Mouse (Mus musculus) C2C12 (cell line): ENCODE measurements around the gene Tnfaip8l1. TPM values are rescaled to one million over a fixed set of nuclear protein-coding genes. Genes with fewer than 3 reads are reported as not detected.

ENCODE experiments used
- H3K27me3 ChIP-seq: one replicate; pipeline ENCODE4 v1.6.1; 2011; ENCODE audit not compliant: control insufficient read depth, insufficient read depth, insufficient read length
- H3K36me3 ChIP-seq: one replicate; pipeline ENCODE4 v1.6.1; 2011; ENCODE audit not compliant: control insufficient read depth, insufficient read depth
- H3K4me3 ChIP-seq: one replicate; pipeline ENCODE4 v1.5.1; 2011; ENCODE audit warnings: mild to moderate bottlenecking, control low read depth; ENCODE audit not compliant: poor library complexity, insufficient read depth, severe bottlenecking
- H3K79me2 ChIP-seq: one replicate; pipeline ENCODE4 v1.6.1; 2011; ENCODE audit not compliant: control insufficient read depth, insufficient read depth
- H3K79me3 ChIP-seq: one replicate; pipeline ENCODE4 v1.6.1; 2011; ENCODE audit warnings: low read depth, control low read depth
- H3ac ChIP-seq: one replicate; pipeline ENCODE3; 2011; ENCODE audit warnings: low read depth; ENCODE audit not compliant: control insufficient read depth, insufficient read length
- CEBPB ChIP-seq: IDR thresholded peaks from one replicate; pipeline ENCODE4 v1.6.1; 2011; ENCODE audit warnings: low read depth, mild to moderate bottlenecking, control low read depth, moderate library complexity
- CTCF ChIP-seq: IDR thresholded peaks from one replicate; pipeline ENCODE4 v1.5.1; 2011; ENCODE audit not compliant: control insufficient read depth, insufficient read depth, insufficient read length
- FOSL1 ChIP-seq: IDR thresholded peaks from one replicate; pipeline ENCODE4 v1.8.0; 2011; ENCODE audit warnings: mild to moderate bottlenecking, low read length; ENCODE audit not compliant: poor library complexity, insufficient read depth, severe bottlenecking
- MAX ChIP-seq: IDR thresholded peaks from one replicate; pipeline ENCODE4 v1.6.1; 2011; ENCODE audit warnings: mild to moderate bottlenecking, control low read depth
- MYOD1 ChIP-seq: IDR thresholded peaks from one replicate; pipeline ENCODE4 v1.6.1; 2011; ENCODE audit warnings: low read depth; ENCODE audit not compliant: control insufficient read depth, insufficient read length
- MYOG ChIP-seq: IDR thresholded peaks from one replicate; pipeline ENCODE4 v1.6.1; 2011; ENCODE audit not compliant: control insufficient read depth, insufficient read length; ENCODE audit errors: extremely low read depth
- USF1 ChIP-seq: IDR thresholded peaks from one replicate; pipeline ENCODE4 v1.6.1; 2011; ENCODE audit warnings: low read depth, mild to moderate bottlenecking, control low read depth, moderate library complexity
- polyA plus RNA-seq: library from polyadenylated mRNA; unstranded; fragments of >200 nt; fragmentation: generic; extraction: Trizol; gene quantifications from one replicate; pipeline ENCODE4 v1.2.1, GENCODE M21; 2012; ENCODE audit warnings: missing spikeins

Tnfaip8l1 gene
- polyA plus RNA-seq, 1 experiment: 2.3 TPM

DNA sequence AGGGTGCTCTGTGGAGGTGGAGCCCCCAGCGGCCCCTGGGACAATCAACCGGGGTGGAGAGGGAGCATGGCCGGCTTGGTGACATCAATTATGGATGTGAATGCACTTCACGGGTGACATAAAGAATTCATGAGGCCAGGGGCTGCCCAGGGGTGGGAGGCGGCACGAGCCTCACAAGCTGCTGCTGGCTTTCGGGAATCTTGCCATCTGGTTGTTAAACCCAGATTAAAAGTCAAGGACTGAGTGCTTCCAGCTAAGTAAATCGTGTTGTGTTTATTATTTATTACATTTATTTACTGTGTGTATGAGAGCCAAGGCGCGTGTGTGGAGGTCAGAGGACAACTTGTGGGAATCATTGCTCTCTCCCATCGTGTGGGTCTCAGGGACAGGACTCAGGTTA, 3.4 kb downstream of the Tnfaip8l1 start:
- H3K36me3 ChIP-seq: no peaks in the 10 kb centered on the region
- TF ChIP-seq MAX: no peak
- no peak for TF ChIP-seq FOSL1
- TF ChIP-seq CTCF: no peak
- TF ChIP-seq USF1: no peak
- no peak for TF ChIP-seq MYOD1
- no peak for TF ChIP-seq CEBPB
- TF ChIP-seq MYOG: no peak
- no peaks in the 10 kb centered on the region for H3K79me2 ChIP-seq
- no peaks in the 10 kb centered on the region for H3K79me3 ChIP-seq
- no peak overlapping the region for H3K4me3 ChIP-seq
- H3K27me3 ChIP-seq: no peaks in the 10 kb centered on the region
- no peak overlapping the region for H3ac ChIP-seq

DNA sequence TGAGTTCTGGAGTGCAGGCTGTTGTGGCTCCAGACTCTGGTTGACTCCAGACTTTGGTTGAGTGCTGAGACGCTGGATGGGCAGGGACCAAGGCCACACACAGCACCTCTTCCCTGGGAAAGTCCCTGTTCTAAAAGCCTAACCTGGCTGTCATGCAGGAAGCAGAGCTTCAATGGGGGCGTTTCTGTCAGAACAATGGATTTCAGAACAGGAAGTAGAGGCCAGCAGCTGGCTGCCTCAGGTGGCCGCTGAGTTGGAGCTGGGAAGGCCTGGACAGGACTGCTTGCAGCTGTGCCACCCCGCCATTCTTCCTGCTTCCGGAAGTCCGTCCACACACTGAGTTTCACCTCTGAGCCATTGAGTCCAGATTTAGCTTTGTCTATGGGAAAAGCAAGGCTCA, 7.6 kb downstream of the Tnfaip8l1 start:
- Histone ChIP-seq H3K79me3 (no peaks in the 10 kb centered on the region), H3K27me3 (no peaks in the 10 kb centered on the region), H3K4me3 (no peak overlapping the region), H3K36me3 (no peaks in the 10 kb centered on the region), H3K79me2 (no peaks in the 10 kb centered on the region), H3ac (no peak overlapping the region)
- no peak for TF ChIP-seq MYOG
- no peak for TF ChIP-seq MAX
- no peak for TF ChIP-seq CEBPB
- TF ChIP-seq MYOD1: no peak
- no peak for TF ChIP-seq USF1
- no peak for TF ChIP-seq CTCF
- no peak for TF ChIP-seq FOSL1

DNA sequence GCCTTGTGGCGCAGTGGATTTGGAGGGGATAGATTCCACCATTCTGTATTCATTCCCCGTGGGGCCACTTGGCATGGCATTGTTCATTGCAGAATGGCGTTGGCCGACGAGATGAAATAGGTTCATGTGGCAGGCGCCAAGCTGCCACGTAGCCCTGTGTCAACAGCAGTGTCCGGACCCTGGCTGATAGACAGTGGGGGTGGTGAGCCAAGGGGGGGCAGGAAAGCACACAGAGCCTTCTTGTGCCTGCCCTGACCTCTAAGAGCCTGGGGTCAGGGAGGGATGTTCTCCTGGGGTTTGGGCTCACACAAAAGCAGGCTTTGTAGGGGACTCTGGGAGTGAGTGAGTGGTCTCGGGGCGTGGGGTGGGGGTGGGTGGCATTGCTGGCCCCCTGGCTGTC, 8.4 kb downstream of the Tnfaip8l1 start:
- no peak overlapping the region for H3ac ChIP-seq

DNA sequence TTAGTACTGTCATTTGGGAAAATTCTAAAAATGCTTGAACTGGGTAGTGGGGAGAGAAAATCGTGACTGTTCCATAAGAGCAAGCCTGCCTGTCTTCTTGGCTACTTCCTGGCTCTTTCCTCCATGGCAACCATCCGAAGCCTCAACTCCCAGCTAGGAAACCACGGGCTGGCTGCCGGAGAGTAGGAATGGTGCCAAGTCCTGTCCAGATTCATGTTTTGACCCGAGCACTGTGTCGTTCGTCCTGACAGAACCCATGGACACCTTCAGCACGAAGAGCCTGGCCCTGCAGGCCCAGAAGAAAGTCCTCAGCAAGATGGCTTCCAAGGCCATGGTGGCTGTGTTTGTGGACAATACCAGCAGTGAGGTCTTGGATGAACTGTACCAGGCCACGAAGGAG, 9.2 kb downstream of the Tnfaip8l1 start:
- no peaks in the 10 kb centered on the region for H3K79me2 ChIP-seq
- TF ChIP-seq MAX: no peak
- TF ChIP-seq CEBPB: no peak
- no peak for TF ChIP-seq CTCF
- TF ChIP-seq FOSL1: no peak
- no peak for TF ChIP-seq USF1
- TF ChIP-seq MYOD1: no peak
- no peak for TF ChIP-seq MYOG

More for the DNA sequence above, 8.4 kb downstream of the Tnfaip8l1 start:
- no peaks in the 10 kb centered on the region for H3K79me2 ChIP-seq
- H3K4me3 ChIP-seq: no peak overlapping the region
- TF ChIP-seq CEBPB (no peak), USF1 (no peak), MYOG (no peak), FOSL1 (no peak), CTCF (no peak), MAX (no peak), MYOD1 (no peak)
- no peaks in the 10 kb centered on the region for H3K36me3 ChIP-seq
- H3K79me3 ChIP-seq: no peaks in the 10 kb centered on the region
- H3K27me3 ChIP-seq: no peaks in the 10 kb centered on the region

DNA sequence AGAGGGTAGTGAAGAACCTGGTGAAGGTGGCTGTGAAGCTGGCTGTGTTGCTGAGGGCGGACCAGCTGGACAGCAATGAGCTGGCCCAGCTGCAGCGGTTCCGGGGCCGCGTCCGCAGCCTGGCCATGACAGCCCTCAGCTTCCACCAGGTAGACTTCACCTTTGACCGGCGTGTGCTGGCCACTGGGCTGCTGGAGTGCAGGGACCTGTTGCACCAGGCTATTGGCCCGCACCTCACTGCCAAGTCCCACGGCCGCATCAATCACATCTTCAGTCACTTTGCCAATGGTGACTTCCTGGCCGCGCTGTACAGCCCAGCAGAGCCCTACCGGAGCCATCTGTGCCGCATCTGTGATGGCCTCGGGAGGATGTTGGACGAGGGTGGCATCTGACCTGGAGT, 9.6 kb downstream of the Tnfaip8l1 start:
- H3K27me3 ChIP-seq: no peaks in the 10 kb centered on the region
- TF ChIP-seq CEBPB (no peak), USF1 (no peak), MYOG (no peak), CTCF (no peak), MYOD1 (no peak), MAX (no peak), FOSL1 (no peak)
- H3K36me3 ChIP-seq: peaks cover 7% of the 10 kb centered on the region
- H3ac ChIP-seq: no peak overlapping the region
- H3K79me2 ChIP-seq: no peaks in the 10 kb centered on the region
- H3K79me3 ChIP-seq: no peaks in the 10 kb centered on the region
- no peak overlapping the region for H3K4me3 ChIP-seq

More for the DNA sequence above, 9.2 kb downstream of the Tnfaip8l1 start:
- H3ac ChIP-seq: no peak overlapping the region
- no peaks in the 10 kb centered on the region for H3K27me3 ChIP-seq
- H3K36me3 ChIP-seq: peaks cover 4% of the 10 kb centered on the region
- no peaks in the 10 kb centered on the region for H3K79me3 ChIP-seq
- no peak overlapping the region for H3K4me3 ChIP-seq

DNA sequence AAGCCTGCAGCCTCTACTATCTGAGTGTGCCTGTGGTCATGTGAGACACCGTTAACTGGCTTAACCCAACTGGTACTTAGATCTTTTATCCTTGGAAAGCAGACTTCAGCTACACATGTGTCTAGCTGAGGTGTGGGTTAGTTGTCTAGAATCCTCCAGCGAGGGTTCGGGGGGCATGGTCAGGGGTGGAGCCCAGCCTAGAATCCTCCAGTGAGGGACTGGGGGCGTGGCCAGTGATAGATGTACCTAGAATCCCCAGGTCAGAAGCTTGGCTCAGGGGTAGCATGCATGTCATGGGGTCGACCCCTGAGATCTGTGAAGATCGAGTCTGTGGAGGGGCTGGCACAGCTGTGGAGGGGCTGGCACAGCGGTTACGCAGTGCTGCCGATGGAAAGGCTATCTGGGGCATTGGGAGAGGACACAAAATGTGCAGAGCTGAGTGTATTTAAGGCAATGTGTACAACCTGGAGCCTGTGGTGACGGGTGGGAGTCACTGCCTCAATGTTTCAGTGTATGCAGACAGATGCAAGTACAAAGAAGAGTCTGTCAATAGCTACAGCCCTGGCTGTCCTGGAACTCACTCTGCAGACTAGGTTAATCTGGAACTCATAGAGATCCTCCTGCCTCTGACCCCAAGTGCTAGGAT, 11.2 kb downstream of the Tnfaip8l1 start:
- Histone ChIP-seq H3ac (no peak overlapping the region), H3K79me3 (no peaks in the 10 kb centered on the region), H3K79me2 (no peaks in the 10 kb centered on the region), H3K4me3 (no peak overlapping the region), H3K36me3 (peaks cover 21% of the 10 kb centered on the region), H3K27me3 (no peaks in the 10 kb centered on the region)
- TF ChIP-seq CEBPB (no peak), MYOG (no peak), MYOD1 (no peak)
